In the genomic region with DNA sequence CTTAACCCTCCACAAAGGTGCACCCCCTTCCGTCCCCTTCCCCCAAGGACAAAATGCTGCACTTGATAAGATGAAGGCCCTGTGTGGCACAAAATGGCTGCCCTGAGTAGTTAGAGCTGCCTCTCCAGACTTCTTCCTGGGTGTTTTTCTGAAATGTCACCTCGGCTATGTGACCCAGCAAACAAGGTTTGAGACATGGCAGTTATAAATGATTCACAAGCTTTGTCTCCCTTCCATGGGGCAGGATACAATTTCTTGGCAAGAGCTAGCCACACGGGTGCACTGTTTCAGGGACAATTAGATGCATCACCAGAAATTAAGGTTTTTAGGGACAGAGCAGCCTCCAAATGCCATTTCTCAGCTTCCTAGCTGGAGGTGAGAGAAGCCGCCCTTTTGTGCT, we compare ENCODE assay signal across 15 mouse cellular contexts. TPM values are rescaled to one million over a fixed set of nuclear protein-coding genes. Genes with fewer than 3 reads are reported as not detected.
DNase-seq lines count a peak whose midpoint lies in the region; ATAC-seq and TF ChIP-seq lines count a peak whose summit lies in the region.
"Had no signal": no experiment of that assay in that cellular context is flagged by ENCODE, and none has a peak within 500 bp of the region (broad histone marks: within the 10 kb centered on the region; RNA-seq: fewer than 3 reads in every experiment).

No protein-coding gene starts in this region.

- no peaks in the 10 kb centered on the region; the same call in none of the 2 replicates for H3K36me3 ChIP-seq in testis, adult 2 months (ENCODE audit: control insufficient read depth, insufficient read depth, low read length)

- no peak overlapping the region for H3K27ac ChIP-seq in testis, adult 2 months (ENCODE audit: control insufficient read depth, insufficient read depth, low read depth, low read length)
- H3K27ac ChIP-seq: heart, adult 2 months; stomach, postnatal 0 days had no signal

- DNase-seq in adrenal gland, postnatal 14 days = peak; percentile 41
- no peak for DNase-seq in adrenal gland, adult (ENCODE audit: inconsistent age in 2 of 2, low spot score in 1 of 2)
- peak; percentile 59 for DNase-seq in kidney, adult 9 months
- DNase-seq in kidney, postnatal 36 days = no peak
- no peak for DNase-seq in testis, postnatal 10 days (ENCODE audit: low spot score)
- DNase-seq in urinary bladder, postnatal 14 days (ENCODE audit: low spot score) = no peak
- DNase-seq: adrenal gland, postnatal 25 days; cerebellum, adult 11 months; heart, adult 2 months; layer of hippocampus, adult 9-11 months; left cerebral cortex, postnatal 4 days had no signal

- no peaks in the 10 kb centered on the region for H3K27me3 ChIP-seq in testis, adult 2 months (ENCODE audit: control insufficient read depth, insufficient read depth, low read length)

- no peak for ATAC-seq in erythroblast, adult 5-6 weeks (replicated peaks; ENCODE audit: low FRiP score, poor library complexity, severe bottlenecking)

- H3K4me3 ChIP-seq in testis, adult 2 months (ENCODE audit: control insufficient read depth, low read depth, low read length) = peak overlapping the region; percentile 92

- no peak for TF ChIP-seq CTCF in testis, adult 2 months (IDR thresholded peaks at IDR 0.05; ENCODE audit: control insufficient read depth, insufficient read depth, insufficient replicate concordance, low read depth, low read length)

- H3K4me1 ChIP-seq in testis, adult 2 months (ENCODE audit: control insufficient read depth, insufficient read depth, low read length) = peaks cover 19% of the 10 kb centered on the region

- no peak for TF ChIP-seq POLR2A in testis, adult 2 months (IDR thresholded peaks at IDR 0.05; ENCODE audit: control insufficient read depth, low read depth, low read length)

RNA-seq across cellular contexts. Expression of a gene that starts 1.6 kb away (rescaled TPM):
- 14.0 and 17.4 TPM in 2 replicates for total RNA-seq in adrenal gland, postnatal 14 days (2021)
- 28.3 and 29.4 TPM in 2 replicates for polyA plus RNA-seq in testis, adult 2 months (2012; rRNA removed)
- total RNA-seq in erythroblast, adult 5-6 weeks (2015; ENCODE audit: low replicate concordance) = 7.5 and 11.1 TPM in 2 replicates
- total RNA-seq in erythroblast, adult 5-6 weeks (2017; ENCODE audit: low replicate concordance) = 4.7 and 6.7 TPM in 2 replicates

RNA-seq across cellular contexts. Expression of a gene that starts 1.6 kb away (rescaled TPM):
- 21.5 and 22.2 TPM in 2 replicates for total RNA-seq in adrenal gland, postnatal 14 days (2021)
- polyA plus RNA-seq in testis, adult 2 months (2012; rRNA removed) = 34.7 and 40.3 TPM in 2 replicates
- total RNA-seq in erythroblast, adult 5-6 weeks (2015; ENCODE audit: low replicate concordance) = 0.77 and 4.4 TPM in 2 replicates
- total RNA-seq in erythroblast, adult 5-6 weeks (2017; ENCODE audit: low replicate concordance) = 1.3 and 10.1 TPM in 2 replicates

RNA-seq across cellular contexts. Expression of a gene that starts 6.7 kb away (rescaled TPM):
- total RNA-seq in adrenal gland, postnatal 14 days (2021) = 36.1 and 36.9 TPM in 2 replicates
- 38.3 and 46.9 TPM in 2 replicates for polyA plus RNA-seq in testis, adult 2 months (2012; rRNA removed)
- 1.9 and 2.5 TPM in 2 replicates for total RNA-seq in erythroblast, adult 5-6 weeks (2015; ENCODE audit: low replicate concordance)
- total RNA-seq in erythroblast, adult 5-6 weeks (2017; ENCODE audit: low replicate concordance) = 5.9 and 6.0 TPM in 2 replicates

RNA-seq across cellular contexts. Expression of a gene that starts 6.7 kb away (rescaled TPM):
- total RNA-seq in adrenal gland, postnatal 14 days (2021) = 0.19 and 0.38 TPM in 2 replicates
- polyA plus RNA-seq in testis, adult 2 months (2012; rRNA removed) = 245 and 272 TPM in 2 replicates
- not detected in 2 replicates for total RNA-seq in erythroblast, adult 5-6 weeks (2015; ENCODE audit: low replicate concordance)
- not detected in 2 replicates for total RNA-seq in erythroblast, adult 5-6 weeks (2017; ENCODE audit: low replicate concordance)
- total RNA-seq: heart, adult 2 months; heart, postnatal 25 days had no signal

RNA-seq across cellular contexts. Expression of a gene that starts 10.9 kb away (rescaled TPM):
- total RNA-seq in adrenal gland, postnatal 14 days (2021) = 22.9 and 26.2 TPM in 2 replicates
- 62.8 and 63.4 TPM in 2 replicates for polyA plus RNA-seq in testis, adult 2 months (2012; rRNA removed)
- total RNA-seq in erythroblast, adult 5-6 weeks (2015; ENCODE audit: low replicate concordance) = 6.1 and 7.3 TPM in 2 replicates
- 14.8 TPM in 2 replicates for total RNA-seq in erythroblast, adult 5-6 weeks (2017; ENCODE audit: low replicate concordance)

Comparison
In these comparisons a context has a peak if more than half of its experiments do, and no peak if none do; other contexts are left out.
1. DNase-seq: peak in adrenal gland, postnatal 14 days (single experiment) and kidney, adult 9 months (single experiment); none in adrenal gland, adult (0 of 2), kidney, postnatal 36 days (0 of 2), testis, postnatal 10 days (single experiment) and urinary bladder, postnatal 14 days (single experiment).